Mouse (Mus musculus) spleen, adult 2 months (tissue): ENCODE results near the gene Ugt3a2. TPM values are rescaled to one million over a fixed set of nuclear protein-coding genes. Genes with fewer than 3 reads are reported as not detected.

Experiments used
- DNase-seq, 2 experiments: peaks; one replicate each; pipeline versions ENCODE4 v3.0.0 to v3.0.0-alpha.2; 2012 to 2021; ENCODE audit warnings: low spot score in 2 of 2, low read depth in 1 of 2
- H3K27ac ChIP-seq: fragments of 200-500 bp; 2 replicates; pipeline ENCODE4 v1.5.1; 2012; ENCODE audit warnings: low read length, inconsistent platforms; ENCODE audit not compliant: insufficient read depth
- H3K27me3 ChIP-seq: fragments of 200-500 bp; 2 replicates; pipeline ENCODE4 v1.6.1; 2012; ENCODE audit warnings: mild to moderate bottlenecking, moderate library complexity, low read length, inconsistent platforms; ENCODE audit not compliant: control insufficient read depth, insufficient read depth
- H3K36me3 ChIP-seq: fragments of 200-500 bp; 2 replicates; pipeline ENCODE4 v1.6.1; 2012; ENCODE audit warnings: mild to moderate bottlenecking, low read length, inconsistent platforms; ENCODE audit not compliant: control insufficient read depth, insufficient read depth
- H3K4me1 ChIP-seq: fragments of 200-500 bp; 2 replicates; pipeline ENCODE4 v1.6.1; 2011; ENCODE audit warnings: inconsistent platforms; ENCODE audit not compliant: control insufficient read depth, insufficient read depth, insufficient read length
- H3K4me3 ChIP-seq: fragments of 200-500 bp; 2 replicates; pipeline ENCODE4 v1.5.1; 2011; ENCODE audit warnings: mild to moderate bottlenecking, inconsistent platforms; ENCODE audit not compliant: insufficient read depth, insufficient read length; ENCODE audit errors: extremely low read depth
- CTCF ChIP-seq: fragments of 200-500 bp; IDR thresholded peaks from 2 replicates; pipeline ENCODE4 v1.5.1; 2011; ENCODE audit warnings: mild to moderate bottlenecking, inconsistent platforms; ENCODE audit not compliant: insufficient read depth, insufficient read length, insufficient replicate concordance; ENCODE audit errors: extremely low read depth
- POLR2A ChIP-seq: fragments of 200-500 bp; IDR thresholded peaks from 2 replicates; pipeline ENCODE4 v1.6.1; 2011; ENCODE audit warnings: low read depth, low read length, inconsistent platforms
- WGBS: fragments of 180-500 bp; shearing (Covaris S2); methylation state at CpG from one replicate; pipeline ENCODE4 v1.1.7; 2018; 5-methylcytosine and 5-hydroxymethylcytosine counted together
- polyA plus RNA-seq: library from polyadenylated mRNA; depleted of rRNA; stranded (reverse); fragments of >200 nt; gene quantifications from 2 replicates; pipeline ENCODE4 v1.2.3, GENCODE M21; 2012; rRNA removed

Ugt3a2 gene
- polyA plus RNA-seq, 1 experiment = 0.06 TPM

DNA sequence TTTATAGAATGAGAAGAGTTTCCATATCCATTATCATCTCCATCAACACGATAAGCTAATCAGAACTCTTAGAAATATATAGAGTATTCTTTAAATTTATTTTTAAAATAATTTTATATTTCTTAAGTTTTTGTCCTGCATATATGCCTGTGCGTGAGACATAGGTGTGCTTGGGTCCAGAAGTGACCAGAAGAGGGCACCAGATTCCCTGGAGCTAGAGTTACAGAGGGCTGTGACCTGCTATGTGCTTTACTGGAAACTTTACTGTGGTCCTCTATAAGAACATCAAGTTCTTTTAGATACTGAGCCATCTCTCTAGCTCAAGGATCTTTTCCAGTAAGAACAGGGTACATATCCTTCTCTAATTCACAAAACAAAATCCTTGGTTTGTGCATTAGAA, 27.5 kb downstream of the Ugt3a2 start:
- WGBS = 69% methylated on average over 2 of the region's 2 CpGs
- no peak for DNase-seq
- no peaks in the 10 kb centered on the region for H3K27me3 ChIP-seq
- no peak overlapping the region for H3K4me3 ChIP-seq
- no peaks in the 10 kb centered on the region for H3K4me1 ChIP-seq
- TF ChIP-seq CTCF (no peak), POLR2A (no peak)
- H3K27ac ChIP-seq = no peak overlapping the region
- H3K36me3 ChIP-seq = no peaks in the 10 kb centered on the region

DNA sequence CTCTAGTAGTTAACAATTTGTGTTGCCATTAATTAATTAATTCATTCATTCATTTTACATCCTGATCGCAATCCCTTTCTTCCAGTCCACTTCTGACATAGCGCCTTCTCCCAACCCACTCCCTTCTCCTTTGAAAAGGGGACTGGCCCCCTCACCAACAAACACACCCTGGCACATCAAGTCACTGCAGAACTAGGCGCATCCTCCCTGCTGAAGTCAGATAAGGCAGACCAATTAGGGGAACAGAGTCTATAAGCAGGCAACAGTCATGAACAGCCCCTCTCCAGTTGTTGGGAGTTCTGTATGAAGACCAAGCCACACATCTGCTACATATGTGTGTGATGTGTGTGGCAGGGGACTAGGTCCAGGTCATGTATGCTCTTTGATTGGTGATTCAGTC, 33.4 kb downstream of the Ugt3a2 start:
- no peaks in the 10 kb centered on the region for H3K27me3 ChIP-seq
- no peak overlapping the region for H3K4me3 ChIP-seq
- H3K27ac ChIP-seq = no peak overlapping the region
- TF ChIP-seq POLR2A (no peak), CTCF (no peak)
- H3K4me1 ChIP-seq = no peaks in the 10 kb centered on the region
- no peak for DNase-seq
- 83% methylated on average over 3 of the region's 3 CpGs for WGBS
- H3K36me3 ChIP-seq = no peaks in the 10 kb centered on the region

DNA sequence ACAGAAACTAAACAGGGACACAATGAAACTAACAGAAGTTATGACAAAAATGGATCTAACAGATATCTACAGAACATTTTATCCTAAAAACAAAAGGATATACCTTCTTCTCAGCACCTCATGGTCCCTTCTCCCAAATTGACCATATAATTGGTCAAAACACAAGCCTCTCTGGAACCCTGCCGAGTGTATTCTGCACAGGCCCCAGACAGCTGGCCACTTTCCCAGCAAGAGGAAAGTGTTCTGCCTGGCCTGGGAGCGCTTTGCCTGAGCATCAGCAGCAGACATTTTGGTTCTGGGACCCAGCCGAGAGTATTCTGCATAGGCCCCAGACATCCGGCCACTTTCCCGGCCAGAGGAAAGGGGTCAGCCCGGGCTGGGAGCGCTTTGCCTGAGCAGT, 40.9 kb downstream of the Ugt3a2 start:
- TF ChIP-seq CTCF (no peak), POLR2A (no peak)
- 92% methylated on average over 7 of the region's 7 CpGs for WGBS
- H3K27me3 ChIP-seq = no peaks in the 10 kb centered on the region
- H3K4me3 ChIP-seq = no peak overlapping the region
- DNase-seq = no peak
- H3K36me3 ChIP-seq = no peaks in the 10 kb centered on the region
- H3K4me1 ChIP-seq = no peaks in the 10 kb centered on the region
- H3K27ac ChIP-seq = no peak overlapping the region

DNA sequence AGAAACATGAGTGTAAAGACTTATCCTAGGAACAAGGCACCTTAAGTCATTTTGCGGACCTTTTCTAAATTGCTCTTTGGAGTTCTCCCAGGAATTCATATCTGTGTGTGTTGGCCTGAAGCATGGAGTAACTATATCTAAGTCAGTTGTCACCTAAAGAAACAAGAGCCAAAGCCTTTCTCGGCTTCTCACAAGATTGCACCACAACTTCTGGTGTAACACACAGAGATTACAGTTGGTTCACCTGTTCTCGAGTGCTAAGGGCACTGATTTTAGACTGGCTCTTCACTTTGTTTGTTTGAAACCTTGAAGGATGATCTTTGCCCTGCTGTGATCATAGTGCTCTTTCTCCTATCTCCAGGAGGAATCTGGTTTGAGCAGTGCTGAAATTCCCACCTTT, 74.1 kb downstream of the Ugt3a2 start:
- H3K4me3 ChIP-seq = no peak overlapping the region
- TF ChIP-seq CTCF (no peak), POLR2A (no peak)
- no peaks in the 10 kb centered on the region for H3K36me3 ChIP-seq
- H3K27me3 ChIP-seq = no peaks in the 10 kb centered on the region
- H3K4me1 ChIP-seq = no peaks in the 10 kb centered on the region
- no peak for DNase-seq
- no peak overlapping the region for H3K27ac ChIP-seq
- 89% methylated on average over 3 of the region's 3 CpGs for WGBS

Other genes with a start within 250 kb of the Ugt3a2 start
- gene Lmbrd2, start 195.0 kb upstream of the Ugt3a2 start, polyA plus RNA-seq = 5.4 and 5.6 TPM in 2 replicates
- 2.5 TPM in 2 replicates for gene Skp2, start 180.1 kb upstream of the Ugt3a2 start, polyA plus RNA-seq
- 0.04 TPM in 1 of 2 replicates, not detected in the other for gene Ugt3a1, start 58.7 kb upstream of the Ugt3a2 start, polyA plus RNA-seq
- gene Capsl, start 100.5 kb downstream of the Ugt3a2 start, polyA plus RNA-seq = 0.09 and 0.12 TPM in 2 replicates
- gene Il7r, start 194.6 kb downstream of the Ugt3a2 start, polyA plus RNA-seq = 7.5 and 9.6 TPM in 2 replicates